Mouse (Mus musculus) CH12.LX (cell line): ENCODE data around the gene Ddr1.

ENCODE experiments used
- GABPA ChIP-seq: IDR thresholded peaks from 2 replicates; pipeline ENCODE4 v1.6.1; 2012; ENCODE audit warnings: low read depth, low read length, improper control_type of control experiment, inconsistent platforms; ENCODE audit not compliant: insufficient replicate concordance
- POLR2A ChIP-seq: IDR thresholded peaks from 2 replicates; pipeline ENCODE4 v1.6.1; 2011; ENCODE audit warnings: low read depth, mild to moderate bottlenecking, improper control_type of control experiment, low read length
- ZMIZ1 ChIP-seq: IDR thresholded peaks from 2 replicates; pipeline ENCODE4 v1.6.1; 2012; ENCODE audit warnings: low read depth, mild to moderate bottlenecking, inconsistent platforms, low read length, improper control_type of control experiment
- ZNF384 ChIP-seq: IDR thresholded peaks from 2 replicates; pipeline ENCODE4 v1.6.1; 2012; ENCODE audit warnings: low read depth, low read length, improper control_type of control experiment, inconsistent platforms

DNA sequence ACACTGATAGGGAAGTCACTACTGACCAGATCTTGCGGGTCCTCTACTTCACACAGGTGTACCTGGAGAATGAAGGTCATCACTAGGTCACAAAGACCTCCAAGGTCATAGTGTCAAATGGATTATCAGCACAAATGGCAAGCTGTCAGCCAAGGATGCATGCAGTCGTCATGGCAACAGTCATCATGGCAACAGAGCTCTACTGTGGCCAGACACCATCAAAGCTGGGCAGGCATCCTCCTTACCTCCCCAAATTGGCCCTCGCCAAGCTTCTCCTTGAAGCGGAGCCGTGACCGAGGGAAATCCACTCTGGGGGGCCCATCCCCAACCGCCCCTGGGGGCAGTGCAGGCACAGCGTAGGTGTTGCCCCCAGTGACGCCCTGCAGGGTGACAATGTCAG, 19.4 kb downstream of the Ddr1 start:
- TF ChIP-seq POLR2A (no peak), GABPA (no peak), ZMIZ1 (no peak), ZNF384 (no peak)
